Mouse (Mus musculus): Measurements from ENCODE around the gene Ezh1.
"Not testable (repeated sequence)": the region's sequence is repeated elsewhere in the genome, so short reads cannot be mapped to it uniquely, and the experiment has no call there.

Ezh1 gene

GRCm38 (mm10) chr11:101168301-101168980 is 57.8 kb downstream of the Ezh1 start:
- DNase-seq (ENCODE audit: low spot score) = no peak

- DNase-seq (ENCODE audit: low spot score) = no peak
These were observed 58.3 kb downstream of the Ezh1 start for GRCm38 (mm10) chr11:101167963-101168300.

GRCm38 (mm10) chr11:101167211-101167962 is 58.9 kb downstream of the Ezh1 start:
- DNase-seq (ENCODE audit: low spot score) = no peak

GRCm38 (mm10) chr11:101166357-101166756 is 59.9 kb downstream of the Ezh1 start:
- DNase-seq (ENCODE audit: low spot score) = no peak

GRCm38 (mm10) chr11:101164677-101165580 is 61.3 kb downstream of the Ezh1 start:
- DNase-seq (ENCODE audit: low spot score) = peak; percentile 54

GRCm38 (mm10) chr11:101164351-101164665 is 62.0 kb downstream of the Ezh1 start:
- DNase-seq (ENCODE audit: low spot score) = no peak

- no peak for DNase-seq (ENCODE audit: low spot score)
These were observed 62.5 kb downstream of the Ezh1 start for GRCm38 (mm10) chr11:101163476-101164350.

- no peak for DNase-seq (ENCODE audit: low spot score)
These were observed 63.5 kb downstream of the Ezh1 start for GRCm38 (mm10) chr11:101162772-101163171.

- DNase-seq (ENCODE audit: low spot score) = no peak
These were observed 64.0 kb downstream of the Ezh1 start for GRCm38 (mm10) chr11:101162301-101162700.

GRCm38 (mm10) chr11:101161551-101161950 is 64.7 kb downstream of the Ezh1 start:
- no peak for DNase-seq (ENCODE audit: low spot score)

GRCm38 (mm10) chr11:101160981-101161505 is 65.2 kb downstream of the Ezh1 start:
- DNase-seq (ENCODE audit: low spot score) = not testable (repeated sequence)

GRCm38 (mm10) chr11:101160151-101160550 is 66.1 kb downstream of the Ezh1 start:
- not testable (repeated sequence) for DNase-seq (ENCODE audit: low spot score)

GRCm38 (mm10) chr11:101155728-101156371 is 70.4 kb downstream of the Ezh1 start, which contains the start of gene Tubg2:
Gene Tubg2 (plus strand): TSS chr11:101155907.
- DNase-seq (ENCODE audit: low spot score) = peak; percentile 79

GRCm38 (mm10) chr11:101155151-101155550 is 71.1 kb downstream of the Ezh1 start:
- no peak for DNase-seq (ENCODE audit: low spot score)

- no peak for DNase-seq (ENCODE audit: low spot score)
These were observed 71.6 kb downstream of the Ezh1 start for GRCm38 (mm10) chr11:101154648-101155047.

GRCm38 (mm10) chr11:101152825-101153224 is 73.4 kb downstream of the Ezh1 start:
- DNase-seq (ENCODE audit: low spot score) = no peak

- DNase-seq (ENCODE audit: low spot score) = no peak
These were observed 75.2 kb downstream of the Ezh1 start for GRCm38 (mm10) chr11:101151063-101151462.

- no peak for DNase-seq (ENCODE audit: low spot score)
These were observed 76.8 kb downstream of the Ezh1 start for GRCm38 (mm10) chr11:101149178-101150105.

- no peak for DNase-seq (ENCODE audit: low spot score)
These were observed 77.5 kb downstream of the Ezh1 start for GRCm38 (mm10) chr11:101148751-101149150.

GRCm38 (mm10) chr11:101146377-101146776 is 79.9 kb downstream of the Ezh1 start:
- DNase-seq (ENCODE audit: low spot score) = peak; percentile 59

Data from embryo, embryonic 10.5 days (tissue).